Mouse (Mus musculus): ENCODE results near the gene Actn3.
"Not testable (repeated sequence)": the region's sequence is repeated elsewhere in the genome, so short reads cannot be mapped to it uniquely, and the experiment has no call there.

The Actn3 gene

GRCm38 (mm10) chr19:4877785-4878184, at the start of gene Actn3:
Actn3 (minus strand) TSS chr19:4877909.
- in situ Hi-C loops (cut with MboI, MseI) = no loop called here

GRCm38 (mm10) chr19:4925121-4925860, 47.6 kb upstream of the Actn3 start:
- in situ Hi-C loops (cut with MboI, MseI) = no loop called here

GRCm38 (mm10) chr19:4919652-4920051, 41.9 kb upstream of the Actn3 start:
- in situ Hi-C loops (cut with MboI, MseI) = no loop called here

GRCm38 (mm10) chr19:4916827-4917226, 39.1 kb upstream of the Actn3 start:
- in situ Hi-C loops (cut with MboI, MseI) = no loop called here

GRCm38 (mm10) chr19:4915924-4916603, 38.4 kb upstream of the Actn3 start:
- in situ Hi-C loops (cut with MboI, MseI) = no loop called here

- in situ Hi-C loops (cut with MboI, MseI) = no loop called here
Measured at GRCm38 (mm10) chr19:4909376-4909775, 31.7 kb upstream of the Actn3 start.

GRCm38 (mm10) chr19:4908107-4908506, 30.4 kb upstream of the Actn3 start:
- in situ Hi-C loops (cut with MboI, MseI) = no loop called here

- in situ Hi-C loops (cut with MboI, MseI) = no loop called here
Measured at GRCm38 (mm10) chr19:4905979-4906794, 28.5 kb upstream of the Actn3 start, which contains the start of gene Bbs1. Bbs1 (minus strand) TSS chr19:4906628.

- in situ Hi-C loops (cut with MboI, MseI) = no loop called here
Measured at GRCm38 (mm10) chr19:4899888-4900287, 22.2 kb upstream of the Actn3 start.

- in situ Hi-C loops (cut with MboI, MseI) = no loop called here
Measured at GRCm38 (mm10) chr19:4898972-4899371, 21.3 kb upstream of the Actn3 start.

- in situ Hi-C loops (cut with MboI, MseI) = no loop called here
Measured at GRCm38 (mm10) chr19:4896780-4897520, 19.2 kb upstream of the Actn3 start.

GRCm38 (mm10) chr19:4891798-4892197, 14.1 kb upstream of the Actn3 start:
- in situ Hi-C loops (cut with MboI, MseI) = no loop called here

- in situ Hi-C loops (cut with MboI, MseI) = no loop called here
Measured at GRCm38 (mm10) chr19:4889791-4890190, 12.1 kb upstream of the Actn3 start.

GRCm38 (mm10) chr19:4883961-4884360, 6.3 kb upstream of the Actn3 start:
- in situ Hi-C loops (cut with MboI, MseI) = no loop called here

GRCm38 (mm10) chr19:4879324-4879703, 1.6 kb upstream of the Actn3 start:
- in situ Hi-C loops (cut with MboI, MseI) = no loop called here

- in situ Hi-C loops (cut with MboI, MseI) = no loop called here
Measured at GRCm38 (mm10) chr19:4878405-4879323, 955 bp upstream of the Actn3 start, which contains the start of gene Zdhhc24. Zdhhc24 (plus strand) TSS chr19:4878668.

- in situ Hi-C loops (cut with MboI, MseI) = no loop called here
Measured at GRCm38 (mm10) chr19:4876755-4877154, 954 bp downstream of the Actn3 start.

GRCm38 (mm10) chr19:4876241-4876640, 1.5 kb downstream of the Actn3 start:
- in situ Hi-C loops (cut with MboI, MseI) = no loop called here

GRCm38 (mm10) chr19:4874613-4875012, 3.1 kb downstream of the Actn3 start:
- in situ Hi-C loops (cut with MboI, MseI) = not testable (repeated sequence)

GRCm38 (mm10) chr19:4865147-4865546, 12.6 kb downstream of the Actn3 start:
- in situ Hi-C loops (cut with MboI, MseI) = no loop called here

Measured in T-helper 1 cell (primary cell).